Mouse (Mus musculus) ES-E14 (cell line): Measurements from ENCODE around the gene Pcgf5.

ENCODE experiments used
- CHD2 ChIP-seq: IDR thresholded peaks from 2 replicates; pipeline ENCODE4 v1.6.1; 2014; ENCODE audit warnings: mild to moderate bottlenecking, low read depth, low read length, inconsistent platforms
- HCFC1 ChIP-seq: IDR thresholded peaks from 2 replicates; pipeline ENCODE4 v1.6.1; 2012; ENCODE audit warnings: low read length, inconsistent platforms, borderline replicate concordance; ENCODE audit not compliant: insufficient read depth
- MAFK ChIP-seq: IDR thresholded peaks from 2 replicates; pipeline ENCODE4 v1.6.1; 2014; ENCODE audit warnings: mild to moderate bottlenecking, low read depth, low read length, inconsistent platforms; ENCODE audit not compliant: insufficient read depth
- ZNF384 ChIP-seq: IDR thresholded peaks from 2 replicates; pipeline ENCODE4 v1.6.1; 2012; ENCODE audit warnings: low read depth, low read length, inconsistent platforms

DNA sequence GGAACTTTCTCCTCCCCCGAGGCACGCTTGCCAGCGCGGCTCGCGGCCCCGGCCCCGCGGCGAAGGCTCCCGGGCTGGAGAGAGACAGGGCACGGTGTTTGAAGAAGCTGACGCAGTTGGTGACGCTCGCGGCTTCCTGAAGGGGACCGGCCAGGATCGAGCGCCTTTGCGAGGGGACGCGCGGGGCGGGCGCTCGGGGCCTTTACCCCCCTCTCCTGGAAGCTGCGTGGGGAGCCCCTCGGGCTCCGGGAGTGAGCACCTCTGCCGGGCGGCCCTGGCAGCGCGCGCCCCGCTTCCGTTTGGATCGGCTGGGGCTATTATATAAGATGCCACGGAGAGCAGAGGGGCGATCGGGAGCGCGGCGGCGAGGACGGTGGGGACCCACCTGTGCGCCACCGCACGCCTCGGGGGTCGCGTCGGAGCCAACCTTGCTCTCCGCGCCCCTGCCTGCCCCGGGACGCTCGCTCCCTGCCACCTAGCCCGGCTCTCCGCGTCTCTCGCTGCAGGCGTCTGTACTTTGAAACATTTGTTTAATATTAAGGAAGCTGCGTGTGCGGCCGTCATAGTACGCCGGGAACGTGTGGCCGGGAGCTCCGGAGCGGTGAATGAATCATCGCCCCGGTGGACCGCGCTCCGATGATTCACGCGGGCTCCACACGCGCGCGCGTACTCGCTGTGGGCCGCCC, 835 bp downstream of the Pcgf5 start:
- TF ChIP-seq HCFC1 (no peak), CHD2 (no peak), MAFK (no peak), ZNF384 (no peak)
